Mouse (Mus musculus) natural killer cell, adult 2 months (primary cell): ENCODE data around the gene Castor2.

Experiments
- DNase-seq, 2 experiments: peaks; one replicate each; pipeline ENCODE4 v3.0.0; 2022; ENCODE audit warnings: low spot score in 2 of 2

Gene Castor2

DNA sequence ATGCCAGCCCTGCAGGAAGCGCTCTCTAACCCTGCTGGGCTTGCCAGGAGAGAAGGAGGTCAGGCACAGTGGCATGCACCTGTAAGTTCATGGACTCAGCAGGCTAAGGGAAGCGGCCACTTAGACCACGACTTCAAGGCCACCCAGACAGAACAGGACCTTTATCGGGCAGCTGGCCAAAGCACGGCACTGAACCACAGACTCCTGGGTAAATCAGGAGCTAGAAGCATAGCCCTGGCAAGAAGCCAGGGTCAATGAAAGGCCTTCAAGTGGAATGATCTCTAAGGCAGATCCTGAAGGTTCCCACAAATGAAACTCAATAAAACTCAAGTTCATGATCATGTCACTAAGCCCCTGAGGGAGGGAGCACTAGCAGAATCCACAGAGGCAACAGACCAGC, 65.2 kb downstream of the Castor2 start:
- no peak for DNase-seq

DNA sequence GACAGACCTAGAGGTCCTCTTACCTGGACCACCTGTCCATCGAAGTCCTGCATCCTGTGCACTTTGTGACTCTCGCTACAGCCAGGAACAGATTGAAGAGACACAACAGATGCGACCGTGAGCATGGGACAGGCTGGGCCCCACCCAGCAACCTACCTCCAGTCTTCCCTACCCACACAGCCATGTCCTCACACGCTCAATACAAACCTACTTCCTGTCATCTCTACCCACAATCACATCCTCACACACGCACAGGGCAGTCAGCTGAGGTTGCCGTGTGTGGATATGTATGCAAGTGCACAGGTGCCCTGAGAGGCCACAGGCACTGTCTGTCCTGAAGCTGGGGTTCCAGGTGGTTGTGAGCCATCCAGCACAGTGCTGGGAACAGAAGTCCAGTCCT, 67.1 kb downstream of the Castor2 start:
- DNase-seq, result no peak

DNA sequence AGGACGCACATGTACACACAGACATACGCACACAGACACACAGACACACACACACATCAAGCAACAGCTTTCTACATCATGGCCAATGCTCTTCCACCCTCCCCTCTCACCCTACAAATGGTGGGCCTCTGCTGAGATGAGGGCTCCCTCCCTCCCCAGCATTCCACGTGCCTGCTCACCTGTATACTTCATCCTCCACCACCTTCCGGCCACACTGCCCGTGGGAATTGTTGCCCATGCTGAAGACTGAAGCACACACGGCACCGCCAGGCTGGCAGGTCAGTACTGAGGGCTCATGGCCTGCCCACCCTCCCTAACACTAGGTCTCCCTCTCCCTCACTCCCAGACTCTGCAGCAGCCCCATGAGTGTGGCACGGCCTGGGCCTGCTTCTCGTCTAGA, 68.5 kb downstream of the Castor2 start:
- DNase-seq, result no peak

DNA sequence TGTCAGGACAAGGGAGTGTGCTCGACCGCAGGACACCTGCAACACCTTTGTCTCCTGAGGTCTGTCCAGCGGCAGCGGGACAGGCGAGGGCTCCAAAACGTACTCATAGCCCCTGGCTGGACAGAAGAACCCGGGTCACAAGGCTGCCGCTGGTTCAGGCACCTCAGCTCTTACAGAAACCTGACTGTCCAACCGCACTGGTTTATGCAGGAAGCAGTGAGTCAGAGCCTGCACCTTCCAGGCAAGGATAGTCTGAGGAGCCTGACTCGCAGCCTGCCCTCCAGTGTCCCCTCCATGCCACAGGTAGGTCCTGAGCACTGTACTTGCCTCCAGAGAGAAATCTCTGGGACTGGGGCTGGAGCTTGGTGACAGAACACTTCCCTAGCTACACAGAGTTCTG, 69.7 kb downstream of the Castor2 start:
- DNase-seq, result no peak

DNA sequence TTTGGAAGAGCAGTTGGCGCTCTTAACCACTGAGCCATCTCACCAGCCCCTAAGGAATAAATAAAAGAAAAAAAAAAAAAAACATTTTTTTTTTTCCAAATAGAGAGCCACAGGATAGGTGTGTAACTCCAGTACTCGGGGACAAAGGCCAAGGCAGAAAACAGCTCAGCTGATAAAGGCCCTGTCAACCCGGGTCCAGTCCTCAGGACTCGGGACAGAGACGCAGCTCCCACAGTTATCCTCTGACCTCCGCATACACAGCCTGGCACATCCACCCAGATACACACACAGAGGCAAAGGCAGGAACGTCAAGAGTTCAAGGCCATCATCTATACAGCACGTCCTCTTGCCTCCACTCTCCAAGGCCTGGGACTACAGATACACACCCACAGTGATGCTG, 70.7 kb downstream of the Castor2 start:
- no peak for DNase-seq

DNA sequence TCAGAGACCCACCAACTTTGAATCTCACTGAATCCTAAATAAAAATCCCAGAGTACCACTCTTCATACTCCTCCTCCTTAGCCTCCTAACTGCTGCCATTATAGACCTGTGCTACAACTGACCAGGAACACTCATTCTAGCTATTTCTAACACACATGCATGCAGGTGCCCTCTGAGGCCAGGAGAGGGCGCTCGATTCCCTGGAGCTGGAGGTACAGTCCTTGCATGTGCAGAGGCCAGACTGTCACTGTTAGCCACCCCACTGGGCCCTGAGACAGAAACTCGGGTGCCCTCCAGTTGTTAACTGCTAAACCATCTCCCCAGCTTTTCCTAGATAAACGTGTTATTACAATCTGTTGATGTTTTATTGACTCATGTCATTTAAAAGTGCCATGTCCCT, 73.7 kb downstream of the Castor2 start:
- peak; percentile 29 to 58 for DNase-seq

DNA sequence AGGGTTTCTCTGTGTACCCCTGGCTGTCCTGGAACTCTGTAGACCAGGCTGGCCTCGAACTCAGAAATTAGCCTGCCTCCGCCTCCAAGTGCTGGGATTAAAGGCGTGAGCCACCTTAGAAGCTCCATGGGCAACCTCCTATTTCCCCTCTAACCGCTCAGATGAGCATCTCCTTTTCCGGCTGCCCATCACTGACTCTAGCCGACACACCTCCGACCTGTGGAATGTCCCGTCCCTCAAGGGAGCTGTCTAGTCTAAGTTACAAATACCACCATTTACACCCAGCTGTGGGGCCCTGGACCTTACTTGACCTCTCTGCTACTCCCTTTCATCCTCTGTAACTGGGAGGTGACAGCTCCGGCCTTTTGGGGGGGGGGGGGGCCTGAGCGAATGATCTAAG, 76.2 kb downstream of the Castor2 start:
- DNase-seq, result no peak

DNA sequence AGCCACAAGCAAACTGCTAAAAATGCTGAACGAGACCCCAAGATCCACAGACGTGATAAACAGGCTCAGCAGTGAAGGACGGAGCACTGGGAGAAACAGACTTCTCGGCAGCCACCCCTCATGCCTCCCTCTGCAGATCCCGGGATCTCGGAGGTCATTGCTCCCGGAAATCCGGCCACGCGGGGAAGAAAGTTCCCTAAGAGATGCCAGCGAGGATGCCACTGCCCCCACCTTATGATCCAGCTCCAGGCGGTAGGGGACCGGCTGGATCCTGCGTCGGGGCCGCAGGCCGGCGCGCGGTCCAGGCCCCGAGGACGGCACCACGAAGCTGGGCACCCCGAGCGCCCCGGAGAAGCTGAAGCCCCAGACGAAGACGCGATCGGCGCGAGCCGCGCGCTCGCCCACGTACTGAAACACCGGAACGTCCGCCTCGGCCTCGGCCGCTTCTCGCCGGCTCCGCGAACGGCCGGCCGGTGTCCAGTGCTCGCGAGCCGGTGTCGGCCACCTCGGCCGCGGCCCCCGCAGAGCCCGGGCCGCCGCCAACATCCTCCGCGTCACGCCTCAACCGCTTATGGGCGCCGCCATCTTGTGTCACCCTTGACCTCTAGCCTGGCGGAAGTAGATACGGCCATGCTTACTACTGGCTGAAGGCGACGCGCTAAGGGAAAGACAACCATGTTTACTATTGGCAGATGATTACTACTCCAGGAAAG, 76.8 kb downstream of the Castor2 start, which contains the start of gene Rcc1l:
Rcc1l (minus strand) TSS at position 606 of the 713 bp plus-strand sequence.
- peak; percentile 77 to 78 for DNase-seq

DNA sequence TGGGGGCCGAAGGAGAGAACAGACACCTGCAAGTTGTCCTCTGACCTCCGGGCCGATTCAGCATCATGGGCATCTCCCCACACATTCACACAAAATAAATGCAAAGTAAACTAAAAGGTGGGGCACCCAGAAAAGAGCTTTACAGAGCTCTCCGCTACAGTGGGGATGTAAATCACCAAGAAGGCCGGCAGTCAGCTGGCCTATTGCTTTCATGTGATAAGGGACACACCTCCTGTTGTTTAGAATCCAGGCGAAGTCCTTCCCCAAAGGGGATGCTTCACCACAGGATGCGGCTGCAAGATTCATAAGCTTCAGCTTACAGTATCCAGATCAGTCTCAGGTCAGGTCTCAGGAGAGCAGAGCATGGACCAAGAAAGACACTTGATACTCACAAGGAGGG, 79.0 kb downstream of the Castor2 start:
- DNase-seq, result no peak

DNA sequence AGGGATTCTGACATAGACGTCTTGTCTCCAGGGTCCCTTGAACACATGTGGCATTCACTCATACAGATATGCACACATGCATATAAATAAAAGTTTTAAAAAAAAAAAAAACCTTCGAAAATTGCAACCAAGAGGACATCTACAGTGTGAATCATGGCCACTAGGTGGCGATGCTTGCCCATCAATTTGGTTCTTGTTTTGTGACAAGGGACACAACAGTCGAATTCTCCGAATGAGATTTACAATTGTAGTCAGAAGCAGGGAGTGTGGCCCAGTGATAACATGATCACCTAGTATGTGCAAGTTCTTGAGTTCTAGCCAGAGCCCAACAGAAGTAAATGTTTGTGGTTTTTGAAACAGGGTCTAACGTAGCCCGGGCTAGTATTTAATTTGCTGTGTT, 80.4 kb downstream of the Castor2 start:
- DNase-seq, result peak; percentile 78 to 86

DNA sequence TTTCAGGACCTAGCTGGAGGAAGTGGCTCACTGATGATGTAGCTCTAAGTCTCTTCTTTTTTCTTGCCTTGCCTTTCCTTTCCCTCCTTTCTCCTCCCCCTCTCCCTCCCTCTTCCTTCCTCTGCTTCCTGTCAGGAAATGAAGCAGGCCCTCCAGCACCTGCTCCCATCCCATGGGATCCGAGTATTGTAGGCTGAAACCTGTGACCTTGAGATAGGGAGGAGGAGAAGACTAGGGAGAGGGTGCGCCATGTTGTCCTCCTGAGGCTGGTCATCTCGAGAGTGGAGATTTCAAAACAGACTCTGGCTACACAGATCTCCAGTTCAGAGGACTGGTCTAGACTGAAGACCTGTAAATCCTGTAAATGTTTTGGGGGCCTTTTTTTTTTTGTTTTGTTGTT, 82.7 kb downstream of the Castor2 start:
- DNase-seq, result no peak

DNA sequence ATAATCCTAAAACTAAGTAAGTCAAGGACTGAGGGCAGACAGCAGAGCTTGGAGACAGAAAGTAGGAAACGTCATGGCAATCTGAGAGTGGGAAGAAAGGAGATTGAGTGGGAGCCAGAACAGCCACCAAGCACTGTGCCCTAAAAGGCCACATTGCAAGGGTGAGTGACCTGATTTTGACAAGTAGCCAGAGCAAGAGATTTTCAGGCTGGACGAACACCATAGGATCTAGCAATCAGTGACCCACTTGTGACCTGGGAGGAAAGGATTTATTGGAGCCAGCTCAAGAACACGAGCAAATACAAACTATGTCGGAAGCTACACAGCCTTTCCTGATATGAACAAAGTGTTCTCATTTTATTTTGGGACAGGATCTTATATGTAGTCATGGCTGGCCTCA, 83.2 kb downstream of the Castor2 start:
- no peak for DNase-seq

DNA sequence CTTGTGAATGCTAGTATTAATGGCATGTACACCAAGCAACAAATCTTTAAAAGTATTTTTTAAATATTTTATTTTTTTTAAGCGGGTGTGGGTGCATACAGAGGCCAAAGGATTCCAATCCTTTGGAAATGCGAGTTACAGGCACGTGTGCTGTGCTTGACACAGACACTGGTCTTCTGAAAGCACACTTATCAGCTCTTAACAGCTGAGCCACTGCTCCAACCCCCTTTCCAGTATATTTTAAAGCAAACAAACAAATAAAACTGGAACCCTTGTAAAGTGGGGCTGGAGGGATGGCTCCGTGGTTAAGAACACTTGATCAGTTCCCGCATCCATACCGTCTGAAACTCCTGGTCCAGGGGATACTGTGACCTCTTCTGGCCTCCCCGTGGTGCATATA, 83.7 kb downstream of the Castor2 start:
- DNase-seq, result no peak

DNA sequence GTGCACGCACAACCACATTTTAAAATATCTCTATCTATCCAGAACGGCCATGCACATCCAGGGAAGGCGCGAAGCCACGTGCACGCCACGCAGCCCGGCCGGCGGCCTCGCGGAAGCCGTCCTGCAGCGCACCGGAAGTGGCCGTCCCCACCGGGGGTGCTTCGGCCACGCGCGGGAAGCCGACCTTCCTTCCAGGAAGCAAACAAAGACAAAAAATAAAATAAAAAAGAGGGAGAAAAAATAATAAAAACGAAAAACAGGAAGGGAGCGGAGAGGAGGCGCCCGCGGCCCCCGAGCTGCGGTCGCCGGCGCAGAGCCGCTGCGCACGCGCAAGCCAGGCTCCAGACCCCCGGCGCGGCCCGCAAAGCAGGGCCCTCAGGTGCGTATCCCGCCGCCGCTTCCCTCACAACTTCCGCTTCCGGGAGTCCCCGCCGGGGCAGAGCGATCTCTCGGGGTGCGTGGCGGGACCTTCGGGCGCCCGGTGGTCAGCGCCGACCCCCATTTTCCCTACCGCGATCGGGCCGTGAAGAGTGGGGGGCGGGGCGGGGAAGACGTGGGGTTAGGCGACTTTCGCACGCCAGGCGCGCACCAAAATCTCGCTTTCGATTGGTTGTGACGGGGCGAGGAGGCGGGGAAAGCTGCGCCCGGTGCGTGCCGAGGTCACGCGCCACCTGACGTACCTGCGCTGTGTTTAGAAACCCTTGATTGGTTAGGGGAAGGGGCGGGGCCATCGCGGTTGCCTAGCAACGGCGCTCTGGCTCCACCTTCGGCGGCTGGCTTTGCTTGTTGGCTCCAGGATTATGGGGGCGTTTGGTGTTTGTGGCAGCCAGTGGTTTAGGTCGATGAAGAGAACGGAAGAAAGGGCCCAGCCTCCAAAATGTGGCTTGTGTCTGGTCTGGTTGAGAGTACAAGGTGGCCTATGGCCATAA, 84.6 kb downstream of the Castor2 start, which contains the start of gene Gtf2ird2:
Gtf2ird2 (plus strand) TSS at position 140 of the 929 bp plus-strand sequence.
- peak; percentile 99 for DNase-seq

DNA sequence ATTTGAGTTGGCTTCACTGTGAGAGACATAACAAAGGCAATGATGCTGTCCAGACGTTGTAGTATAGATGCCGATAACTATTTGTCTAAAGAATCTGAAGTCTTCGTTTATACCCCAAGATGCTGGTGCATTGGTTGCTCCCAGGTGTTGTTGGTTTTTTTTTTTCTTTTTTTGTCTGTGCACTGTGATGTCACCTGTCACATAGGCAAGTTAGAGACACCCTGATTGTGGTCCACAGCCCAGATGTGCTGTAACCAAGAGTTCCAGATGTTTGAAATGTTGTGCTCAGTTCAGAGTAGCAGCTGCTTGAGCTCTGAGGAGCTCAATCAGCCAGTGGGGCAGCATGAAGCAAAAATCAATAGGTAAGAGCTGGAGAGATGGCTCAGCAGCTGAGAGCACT, 86.5 kb downstream of the Castor2 start:
- DNase-seq, result no peak

DNA sequence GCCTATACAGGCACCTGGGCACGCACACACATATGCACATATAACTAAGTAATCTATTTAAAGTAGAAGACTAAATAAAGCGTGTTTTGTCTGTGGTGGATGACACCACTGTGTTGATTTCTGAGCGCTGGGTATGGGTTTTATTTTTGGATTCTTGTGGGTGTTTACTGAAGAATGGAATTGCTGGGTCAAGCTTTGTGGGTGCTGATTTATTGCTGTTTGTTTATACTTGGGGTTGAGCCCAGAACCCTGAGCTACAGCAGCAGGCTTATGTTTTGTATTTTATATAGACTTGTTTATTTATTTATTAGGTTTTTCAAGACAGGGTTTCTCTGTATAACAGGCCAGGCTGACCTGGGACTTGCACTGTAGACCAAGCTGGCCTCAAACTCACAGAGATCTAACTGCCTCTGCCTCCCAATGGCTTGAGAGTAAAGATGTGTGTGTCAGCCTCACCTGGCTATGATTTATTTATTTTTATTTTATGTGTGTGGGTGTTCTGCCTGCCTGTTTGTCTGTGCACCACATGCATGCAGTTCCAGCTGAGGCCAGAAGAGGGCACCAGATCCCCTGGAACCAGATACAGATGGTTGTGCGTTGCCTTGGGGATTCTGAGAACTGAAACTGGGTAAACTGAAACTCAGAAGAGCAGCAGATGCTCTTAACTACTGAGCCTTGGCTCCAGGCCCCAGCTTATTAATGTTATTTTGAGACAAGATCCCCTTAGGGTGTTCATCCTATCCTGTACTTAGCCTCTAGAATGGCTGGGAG, 87.6 kb downstream of the Castor2 start:
- peak; percentile 74 to 85 for DNase-seq

DNA sequence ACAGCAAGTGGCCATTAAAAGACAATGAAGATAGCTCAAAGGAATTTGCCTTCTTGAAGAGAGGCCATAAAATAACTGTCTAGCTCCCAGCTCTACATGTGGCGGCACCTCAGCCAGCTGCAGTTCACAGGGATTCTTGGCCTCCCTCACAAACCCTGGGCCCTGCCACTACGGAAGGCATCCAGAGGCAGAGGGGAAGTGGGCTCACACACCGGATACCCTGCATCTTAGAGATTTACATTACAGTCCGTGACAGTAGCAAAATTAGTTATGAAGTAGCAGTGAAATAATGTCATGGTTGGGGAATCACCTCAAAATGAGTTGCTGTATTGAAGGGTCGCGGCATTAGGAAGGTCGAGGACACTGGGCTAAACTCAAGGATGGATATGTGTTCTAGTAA, 89.1 kb downstream of the Castor2 start:
- no peak for DNase-seq

DNA sequence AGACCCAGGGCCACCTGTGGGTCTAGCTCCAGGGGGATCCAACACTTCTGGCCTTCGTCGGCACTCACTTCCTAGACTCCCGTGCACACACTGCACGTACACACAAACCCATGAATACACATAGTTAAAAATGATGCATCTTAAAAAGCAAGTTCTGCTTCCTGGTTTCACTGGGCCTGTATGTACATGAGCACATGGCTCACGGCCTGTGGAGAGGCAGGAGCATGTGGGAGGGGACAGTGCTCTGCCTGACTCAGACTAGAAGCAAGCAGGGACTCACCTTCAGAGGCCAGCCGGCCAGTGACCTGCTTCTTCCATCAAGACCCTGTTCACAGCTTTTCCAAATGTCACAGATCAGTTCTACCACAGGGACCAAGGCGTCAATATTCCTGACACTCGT, 94.2 kb downstream of the Castor2 start:
- DNase-seq, result no peak
